Mouse (Mus musculus): ENCODE data around the gene Nfe2.

The Nfe2 gene

GRCm38 (mm10) chr15:103214149-103214548, 44.1 kb downstream of the Nfe2 start:
- no peak for DNase-seq

DNA sequence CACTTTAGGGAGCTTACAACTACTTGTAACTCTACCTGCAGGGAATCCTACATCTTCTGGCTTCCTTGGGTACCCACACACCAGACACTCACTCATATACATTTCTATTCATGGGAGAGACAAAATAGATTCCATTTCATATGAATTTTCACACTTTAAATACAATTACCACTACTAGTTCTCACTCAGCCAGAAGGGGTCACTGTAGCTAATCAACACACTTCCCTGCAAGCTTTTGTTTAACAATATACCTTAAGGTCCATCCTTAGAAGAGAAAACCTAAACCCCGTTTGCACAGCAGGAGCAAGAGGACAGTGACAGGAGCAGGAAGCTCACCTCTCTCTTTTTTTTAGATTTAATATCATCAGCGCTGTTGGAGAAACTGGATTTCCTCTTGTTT, 53.0 kb downstream of the Nfe2 start:
- DNase-seq = no peak

- DNase-seq = no peak
These were observed 56.0 kb downstream of the Nfe2 start for GRCm38 (mm10) chr15:103202088-103202793.
